Comparison of ENCODE assay signal across 9 mouse cellular contexts in genomic region chr9:102689940-102690642, GRCm38 (mm10). TPM values are rescaled to one million over a fixed set of nuclear protein-coding genes. Genes with fewer than 3 reads are reported as not detected.
DNase-seq lines count a peak whose midpoint lies in the region; ATAC-seq and TF ChIP-seq lines count a peak whose summit lies in the region.
"Had no signal": no experiment of that assay in that cellular context is flagged by ENCODE, and none has a peak within 500 bp of the region (broad histone marks: within the 10 kb centered on the region; RNA-seq: fewer than 3 reads in every experiment).

No protein-coding gene starts in this region.

- POLR2A ChIA-PET in Patski (lab: Charles Lee): interaction anchor here (1.1 kb wide), 1 partner anchor 20 kb away, joined by 3 read pairs; no protein-coding TSS in a partner anchor

- H3K4me1 ChIP-seq in forebrain, embryonic 13.5 days: peaks cover 51% of the 10 kb centered on the region
- H3K4me1 ChIP-seq in hindbrain, embryonic 13.5 days (replicated peaks): peaks cover 49% of the 10 kb centered on the region
- peaks cover 24% of the 10 kb centered on the region for H3K4me1 ChIP-seq in stomach, embryonic 15.5 days

- no peak for TF ChIP-seq CTCF in Patski (IDR thresholded peaks at IDR 0.05)

- H3K27ac ChIP-seq in forebrain, embryonic 13.5 days: peak overlapping the region; percentile 96
- H3K27ac ChIP-seq in hindbrain, embryonic 13.5 days: peak overlapping the region; percentile 99
- peak overlapping the region; percentile 68 for H3K27ac ChIP-seq in stomach, embryonic 15.5 days

- DNase-seq in Patski (ENCODE audit: low read depth, low spot score): peak; percentile 42
- peak; percentile 80 for DNase-seq in cerebellum, adult 11 months
- DNase-seq in left cerebral cortex, postnatal 14 days (ENCODE audit: low spot score in 2 of 2): peak; percentile 47 to 56
- DNase-seq in mesoderm, embryonic 11.5 days (ENCODE audit: low read depth, low spot score): peak; percentile 80
- no peak for DNase-seq in urinary bladder, postnatal 10 days (ENCODE audit: low spot score)

- in situ Hi-C loops in Patski (cut with MboI; ENCODE audit: low pct_unique_long_range_greater_than_20kb): no loop called here

- 0% methylated on average over 44 of the region's 44 CpGs for WGBS in forebrain, embryonic 13.5 days
- under 1% methylated on average over 44 of the region's 44 CpGs for WGBS in hindbrain, embryonic 13.5 days
- WGBS in stomach, embryonic 15.5 days: under 1% methylated on average over 44 of the region's 44 CpGs

- H3K9ac ChIP-seq in forebrain, embryonic 13.5 days: peak overlapping the region; percentile 77
- peak overlapping the region; percentile 84 for H3K9ac ChIP-seq in hindbrain, embryonic 13.5 days
- peak overlapping the region; percentile 20 for H3K9ac ChIP-seq in stomach, embryonic 15.5 days

- no peaks in the 10 kb centered on the region for H3K9me3 ChIP-seq in forebrain, embryonic 13.5 days (replicated peaks)
- no peaks in the 10 kb centered on the region for H3K9me3 ChIP-seq in hindbrain, embryonic 13.5 days
- H3K9me3 ChIP-seq in stomach, embryonic 15.5 days: no peaks in the 10 kb centered on the region

- peak overlapping the region; percentile 51 for H3K4me3 ChIP-seq in forebrain, embryonic 13.5 days
- peak overlapping the region; percentile 52 for H3K4me3 ChIP-seq in hindbrain, embryonic 13.5 days
- H3K4me3 ChIP-seq in stomach, embryonic 15.5 days (replicated peaks): peak overlapping the region; percentile 50
- H3K4me3 ChIP-seq: erythroblast, embryonic 14.5 days had no signal

- no peaks in the 10 kb centered on the region for H3K27me3 ChIP-seq in Patski
- no peaks in the 10 kb centered on the region for H3K27me3 ChIP-seq in forebrain, embryonic 13.5 days
- no peaks in the 10 kb centered on the region for H3K27me3 ChIP-seq in hindbrain, embryonic 13.5 days
- no peaks in the 10 kb centered on the region for H3K27me3 ChIP-seq in stomach, embryonic 15.5 days (replicated peaks)

- ATAC-seq in Patski: peak; percentile 39
- ATAC-seq in forebrain, embryonic 13.5 days: peak; percentile 88
- ATAC-seq in hindbrain, embryonic 13.5 days (ENCODE audit: low FRiP score): peak; percentile 89
- ATAC-seq in stomach, embryonic 15.5 days (ENCODE audit: insufficient read depth, low FRiP score, low read depth): peak; percentile 57

- intact Hi-C loops in left cerebral cortex, postnatal 14 days (cut with DNase I): no loop called here

- peak overlapping the region; percentile 71 for H3K4me2 ChIP-seq in forebrain, embryonic 13.5 days
- peak overlapping the region; percentile 78 for H3K4me2 ChIP-seq in hindbrain, embryonic 13.5 days
- peak overlapping the region; percentile 99 for H3K4me2 ChIP-seq in stomach, embryonic 15.5 days

- CTCF ChIA-PET in Patski (lab: Charles Lee): interaction anchor here (0.7 to 1.2 kb wide), 3 partner anchors 13 to 36 kb away, joined by 3 to 5 read pairs (median 3); no protein-coding TSS in a partner anchor

- no peaks in the 10 kb centered on the region for H3K36me3 ChIP-seq in forebrain, embryonic 13.5 days (ENCODE audit: poor library complexity, severe bottlenecking)
- no peaks in the 10 kb centered on the region for H3K36me3 ChIP-seq in hindbrain, embryonic 13.5 days
- H3K36me3 ChIP-seq in stomach, embryonic 15.5 days: no peaks in the 10 kb centered on the region

RNA-seq across cellular contexts. Expression of gene Amotl2, which starts 26.4 kb away (rescaled TPM):
- polyA plus RNA-seq in Patski (2021): 306 TPM
- polyA plus RNA-seq in forebrain, embryonic 13.5 days (2015; fragmentation: Nextera tagmentation; extraction: Ambion mirVana): 46.9 and 55.3 TPM in 2 replicates
- 64.7 and 67.3 TPM in 2 replicates for polyA plus RNA-seq in hindbrain, embryonic 13.5 days (2015; fragmentation: Nextera tagmentation; extraction: Ambion mirVana)
- 10 to 100 TPM; 16.7 to 19.5 TPM for total RNA-seq in left cerebral cortex, postnatal 14 days (2021)
- polyA plus RNA-seq in stomach, embryonic 15.5 days (2015; fragmentation: Nextera tagmentation; extraction: Ambion mirVana): 35.3 and 37.7 TPM in 2 replicates

Comparison
In these comparisons a context has a peak if more than half of its experiments do, and no peak if none do; other contexts are left out.
1. ATAC-seq: peak in every context shown above with its lines; median percentile 89 in hindbrain, embryonic 13.5 days; 88 in forebrain, embryonic 13.5 days; 57 in stomach, embryonic 15.5 days; 39 in Patski.
2. H3K9ac ChIP-seq: peak in every context shown above with its lines; median percentile 84 in hindbrain, embryonic 13.5 days; 77 in forebrain, embryonic 13.5 days; 20 in stomach, embryonic 15.5 days.